Mouse (Mus musculus): ENCODE results near the gene Mpg.

The Mpg gene

DNA sequence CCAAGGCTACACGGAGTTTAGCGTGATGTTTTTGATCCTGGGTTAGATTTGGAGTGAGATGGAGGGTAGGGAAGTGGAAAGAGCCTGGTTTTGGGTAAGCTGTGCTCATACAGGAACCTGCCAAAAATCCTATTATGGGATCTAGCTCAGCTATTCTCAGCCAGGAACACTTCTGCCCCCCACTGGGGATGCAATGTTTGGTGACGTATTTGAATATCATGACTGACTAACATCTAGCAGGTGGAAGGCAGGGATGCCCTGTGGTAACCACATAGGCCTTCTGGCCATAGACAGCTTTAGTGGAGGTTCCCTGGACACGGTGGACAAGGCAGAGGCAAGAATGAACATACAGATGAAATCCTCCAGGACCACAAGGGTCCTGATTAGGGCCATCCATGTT is 3.9 kb downstream of the Mpg start:
- DNase-seq (ENCODE audit: extremely low spot score, low spot score): no peak

DNA sequence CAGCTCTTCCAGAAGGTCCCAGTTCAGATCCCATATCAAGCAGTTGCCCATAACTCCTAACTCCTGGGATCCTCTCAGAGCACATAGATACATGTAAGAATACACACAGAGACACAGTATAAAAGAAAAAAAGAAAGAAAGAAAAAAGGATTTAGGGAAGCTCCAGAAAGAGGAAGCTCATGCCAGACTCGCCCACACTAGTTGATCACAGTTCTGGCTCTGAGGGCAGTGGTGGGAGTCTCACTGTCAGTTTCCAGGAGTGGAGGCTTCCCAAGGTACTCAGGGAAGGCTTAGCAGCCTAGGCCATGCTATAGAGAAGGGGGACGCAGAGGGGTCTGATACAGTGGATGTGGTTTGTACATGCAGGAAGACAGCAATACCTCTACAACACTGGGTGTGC is 4.8 kb downstream of the Mpg start:
- no peak for DNase-seq (ENCODE audit: extremely low spot score, low spot score)

DNA sequence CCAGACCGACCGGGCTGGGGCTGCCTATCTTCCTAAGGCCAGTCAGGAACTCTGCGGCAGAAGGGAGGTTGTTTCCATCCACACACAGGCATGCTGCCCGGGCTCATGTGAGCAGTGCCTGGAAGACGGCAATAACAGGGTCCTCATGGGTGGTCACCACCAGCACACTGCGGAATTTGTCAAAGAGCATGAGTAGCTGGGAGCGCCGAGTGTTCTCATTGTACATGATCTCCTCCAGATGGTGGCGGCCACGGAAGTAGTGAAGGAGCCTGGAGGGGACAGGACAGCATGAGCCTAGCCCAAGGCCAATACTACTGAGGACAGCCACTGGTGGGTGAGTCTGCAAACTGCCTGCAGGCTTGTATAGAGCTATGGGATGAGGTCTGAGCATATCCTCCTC is 6.5 kb downstream of the Mpg start:
- DNase-seq (ENCODE audit: extremely low spot score, low spot score): no peak

DNA sequence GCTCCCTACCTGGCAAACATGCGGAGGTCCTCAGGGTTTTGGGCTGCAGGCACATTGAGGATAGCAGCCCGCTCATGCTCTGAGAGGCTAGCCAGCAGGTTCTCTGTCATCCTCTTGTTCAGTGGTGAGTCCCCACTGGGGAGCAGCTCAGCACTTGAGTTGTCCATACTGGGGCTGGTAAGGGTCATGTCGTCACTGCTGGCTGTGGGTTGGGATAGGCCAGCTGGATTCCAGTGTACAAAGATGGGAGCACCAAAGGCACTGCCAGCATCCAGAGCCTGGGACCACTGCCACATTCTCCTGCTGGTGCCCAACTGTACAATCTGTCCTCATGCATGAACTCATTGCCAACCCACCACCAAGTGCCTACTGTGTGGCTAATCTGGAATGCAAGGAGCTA is 7.6 kb downstream of the Mpg start:
- DNase-seq (ENCODE audit: extremely low spot score, low spot score): no peak

DNA sequence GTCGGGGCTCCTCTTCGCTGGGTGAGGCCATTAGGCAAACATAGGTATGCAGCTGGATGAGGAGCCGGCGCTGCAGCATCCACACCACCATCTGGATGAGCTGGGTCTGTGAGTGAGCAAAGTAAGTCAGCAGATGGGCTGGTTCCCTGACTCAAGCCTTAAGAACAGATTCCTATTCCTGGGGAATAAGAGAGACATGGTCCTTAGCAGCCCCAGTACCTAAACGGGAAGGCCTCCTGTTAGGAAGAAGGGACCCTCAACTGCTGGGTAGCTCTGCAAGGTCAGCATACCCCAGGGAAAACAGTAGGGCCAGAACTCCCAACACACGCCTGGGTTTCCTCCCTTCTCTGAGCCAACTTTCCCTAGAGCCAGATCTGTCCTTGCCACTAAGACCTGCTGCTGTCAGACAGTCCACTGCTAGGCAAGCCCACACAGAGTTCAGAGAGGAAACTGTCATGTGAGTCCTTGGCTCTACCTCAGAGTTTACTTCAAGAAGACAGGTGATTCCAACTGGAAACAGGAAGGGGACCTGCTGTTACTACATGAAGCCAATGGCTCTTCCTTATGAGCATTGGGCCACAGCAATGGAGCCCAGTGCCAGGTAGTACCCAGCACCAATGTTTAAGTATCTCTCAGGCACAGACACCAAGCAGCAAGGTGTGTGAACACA is 8.6 kb downstream of the Mpg start:
- DNase-seq (ENCODE audit: extremely low spot score, low spot score): no peak

DNA sequence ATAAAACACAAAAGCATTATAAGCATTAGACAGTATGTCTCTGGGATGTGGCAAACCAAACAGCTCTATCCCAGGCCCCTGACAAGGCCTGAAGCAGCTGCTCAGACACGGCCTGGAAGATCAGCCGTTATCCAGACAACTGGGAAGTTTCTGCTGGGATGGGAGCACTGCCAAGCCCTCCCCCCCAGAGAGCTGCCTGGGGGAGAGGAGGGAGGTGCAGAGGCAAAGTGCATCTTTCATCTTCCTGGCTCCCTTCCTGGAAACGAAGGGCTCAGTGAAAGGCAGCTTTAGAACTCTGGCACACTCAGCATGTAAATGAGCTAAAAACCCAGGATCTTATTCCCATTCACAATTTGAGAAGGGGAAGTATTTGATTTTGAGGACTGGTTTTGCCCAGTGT is 9.3 kb downstream of the Mpg start:
- no peak for DNase-seq (ENCODE audit: extremely low spot score, low spot score)

DNA sequence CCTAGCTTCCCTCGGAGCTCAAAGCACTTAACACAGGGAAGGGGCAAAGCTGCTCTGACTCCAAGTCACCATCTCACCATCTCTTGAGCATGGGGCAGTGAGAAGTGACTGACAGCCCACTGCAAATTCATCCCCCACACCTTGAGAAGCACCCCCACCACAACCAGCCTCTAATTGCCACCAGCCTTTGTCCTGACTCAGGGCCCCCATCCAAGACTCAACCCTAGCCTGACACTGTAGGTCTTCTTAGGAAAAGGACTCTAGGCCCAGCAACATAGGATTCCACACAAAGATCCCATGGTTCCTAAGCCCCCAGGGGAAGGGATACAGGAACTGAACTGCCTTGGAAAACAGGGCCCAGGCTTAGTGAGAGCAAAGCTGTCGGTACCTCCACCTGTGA is 9.8 kb downstream of the Mpg start:
- no peak for DNase-seq (ENCODE audit: extremely low spot score, low spot score)

DNA sequence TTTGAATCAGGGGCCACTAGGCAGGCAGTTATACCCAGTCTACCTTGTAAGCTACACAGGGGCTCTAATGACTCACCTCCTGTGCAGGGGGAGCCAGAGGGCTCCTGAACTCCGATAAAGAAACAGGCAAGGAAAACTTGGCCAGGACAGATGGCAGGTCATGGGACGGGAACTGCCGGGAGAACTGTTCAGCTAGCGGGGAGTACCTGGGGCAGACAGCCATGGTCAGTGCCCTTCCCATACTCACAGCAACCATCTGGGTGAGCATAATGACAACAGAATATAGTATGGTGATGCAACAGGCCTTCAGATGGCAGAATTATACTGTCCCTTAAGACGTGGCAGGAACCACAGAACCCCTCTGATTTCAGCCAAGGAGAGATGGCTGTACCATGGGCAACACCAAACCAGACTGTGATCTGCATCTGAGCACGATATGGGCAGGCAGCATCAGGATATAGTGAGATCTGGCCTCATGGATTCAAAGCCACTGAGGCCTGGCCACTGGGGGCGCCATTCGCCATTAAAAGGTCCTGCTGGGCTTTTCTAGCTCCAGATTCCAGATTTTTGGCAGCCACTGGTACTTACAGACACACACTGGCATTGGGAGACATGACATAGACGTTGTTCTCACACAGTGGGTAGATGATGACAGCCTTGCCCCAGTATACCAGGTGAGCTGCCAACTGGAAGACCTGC is 10.6 kb downstream of the Mpg start:
- DNase-seq (ENCODE audit: extremely low spot score, low spot score): peak; percentile 52

DNA sequence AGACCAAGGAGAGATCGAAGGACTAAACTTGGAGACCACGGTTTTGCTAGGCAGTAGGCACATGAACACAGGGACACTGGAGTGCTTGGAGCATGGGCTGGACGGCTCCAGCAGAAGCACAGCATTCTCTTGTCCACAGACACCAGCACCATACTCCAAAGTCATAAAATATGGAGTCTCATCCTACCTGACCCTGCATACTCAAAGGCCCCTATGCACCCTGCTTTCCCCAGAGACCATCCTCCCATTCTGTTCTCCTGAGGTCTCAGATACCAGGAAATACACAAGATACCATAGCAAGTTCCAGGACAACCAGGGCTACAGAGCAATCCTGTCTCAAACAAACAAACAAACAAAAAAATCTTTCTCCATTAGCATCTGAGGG is 11.1 kb downstream of the Mpg start:
- no peak for DNase-seq (ENCODE audit: extremely low spot score, low spot score)

DNA sequence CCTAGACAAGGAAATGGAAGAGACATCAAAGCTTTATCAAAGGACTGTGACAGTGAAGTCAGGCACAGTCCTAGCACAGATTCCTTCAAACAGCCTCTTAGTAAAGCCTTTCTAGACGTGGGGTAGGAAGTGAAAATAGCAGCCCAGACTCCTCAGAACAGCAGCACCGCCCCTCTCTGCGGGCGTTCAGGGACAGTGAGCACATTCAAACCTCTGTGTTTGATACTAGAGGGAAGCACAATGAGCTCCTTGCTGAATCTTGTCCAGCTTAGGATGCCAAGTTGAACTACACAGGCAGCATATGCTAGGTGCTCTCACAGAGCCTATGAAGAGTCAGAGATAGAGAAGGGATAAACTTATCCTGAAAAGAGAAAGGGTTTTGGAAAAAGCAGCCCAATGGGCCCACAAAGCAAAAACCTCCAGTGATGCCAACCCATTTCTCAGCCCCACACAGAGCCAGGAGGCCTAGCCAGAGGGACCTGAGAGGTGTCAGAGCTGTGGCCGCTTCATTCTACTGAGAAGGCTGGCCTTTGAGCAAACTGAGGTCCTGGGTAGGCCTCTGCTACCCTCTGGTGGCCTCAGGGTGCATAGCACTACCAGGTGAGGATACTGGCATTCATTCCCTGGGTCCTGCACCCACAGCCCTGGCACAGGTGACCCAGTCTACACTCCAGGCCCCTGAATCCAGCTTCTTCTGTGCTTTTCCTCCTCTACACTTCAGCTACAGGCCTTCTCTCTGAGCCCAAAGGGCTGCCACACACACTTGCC is 12.0 kb downstream of the Mpg start:
- peak; percentile 71 for DNase-seq (ENCODE audit: extremely low spot score, low spot score)

DNA sequence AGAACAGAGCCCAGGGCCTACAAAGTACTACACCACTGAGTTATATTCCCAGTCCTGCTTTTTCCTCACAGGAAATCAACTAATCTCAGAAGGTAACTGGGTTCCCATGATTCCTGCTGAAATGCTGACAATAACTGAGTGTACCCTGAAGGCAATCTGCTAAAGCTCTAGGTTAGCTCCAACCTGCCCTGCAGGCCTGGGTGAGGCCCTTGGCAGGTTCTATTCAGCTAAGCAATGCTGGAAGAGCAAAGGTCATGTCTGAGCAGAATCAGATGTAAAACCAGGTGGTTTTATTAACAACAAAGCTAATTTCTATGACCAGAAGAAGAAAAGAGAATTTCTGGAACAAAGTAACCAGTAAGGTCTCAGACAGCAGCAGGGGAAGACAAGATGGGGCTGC is 15.1 kb downstream of the Mpg start:
- DNase-seq (ENCODE audit: extremely low spot score, low spot score): no peak

DNA sequence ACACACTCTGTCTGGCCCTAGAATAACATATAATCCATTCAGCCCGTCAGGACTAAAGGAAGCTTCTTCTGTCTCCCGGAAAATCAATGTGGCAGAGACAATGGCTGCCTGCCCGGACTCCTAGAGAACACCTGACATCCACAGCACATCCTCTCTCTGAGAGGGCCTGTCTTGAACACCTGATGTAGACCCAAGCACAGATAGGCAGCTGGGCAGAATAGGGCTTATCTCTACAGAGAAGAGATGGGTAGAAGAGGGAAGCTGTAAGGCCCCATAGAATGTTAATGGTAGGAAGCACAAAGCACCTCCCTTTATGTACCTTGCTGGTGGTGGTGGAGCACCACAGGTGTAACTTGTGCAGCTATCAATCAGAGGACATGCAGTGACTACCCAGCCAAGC is 15.9 kb downstream of the Mpg start:
- DNase-seq (ENCODE audit: extremely low spot score, low spot score): no peak

DNA sequence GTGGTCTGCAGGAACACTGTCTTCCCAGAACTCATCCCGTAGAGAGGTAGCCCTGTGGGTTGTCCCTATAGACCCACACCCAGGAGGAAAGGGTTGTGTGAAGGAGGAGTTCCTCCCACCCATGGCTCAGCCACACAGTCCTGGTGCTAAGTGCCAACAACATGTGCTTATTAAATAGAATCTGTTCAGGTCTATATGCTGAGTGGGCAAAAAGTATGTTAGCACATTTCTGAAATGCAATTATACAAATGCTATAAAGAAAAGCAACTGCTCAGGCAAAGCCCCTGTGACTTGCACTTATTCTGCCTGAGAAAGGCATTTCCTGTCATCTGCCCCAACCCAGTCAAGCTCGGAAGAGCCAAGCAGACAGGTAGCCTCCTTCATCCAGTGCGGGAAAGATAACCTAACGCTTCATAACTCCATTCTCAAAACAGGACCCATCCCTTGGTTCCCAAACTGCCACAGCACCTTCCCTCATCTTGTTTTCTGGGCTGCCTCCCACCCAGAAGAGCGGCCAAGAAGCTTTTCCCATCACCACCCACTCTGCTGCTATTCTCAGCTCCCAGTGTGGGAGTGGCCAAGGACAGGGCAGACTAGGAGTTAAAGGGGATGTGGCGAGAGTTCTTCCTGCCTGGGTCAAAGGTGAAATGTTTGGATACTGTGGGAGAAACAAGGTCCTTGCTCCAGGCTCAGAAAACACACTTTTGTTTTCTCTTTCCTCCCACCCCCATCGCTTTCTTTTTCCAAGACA is 17.1 kb downstream of the Mpg start:
- DNase-seq (ENCODE audit: extremely low spot score, low spot score): no peak

DNA sequence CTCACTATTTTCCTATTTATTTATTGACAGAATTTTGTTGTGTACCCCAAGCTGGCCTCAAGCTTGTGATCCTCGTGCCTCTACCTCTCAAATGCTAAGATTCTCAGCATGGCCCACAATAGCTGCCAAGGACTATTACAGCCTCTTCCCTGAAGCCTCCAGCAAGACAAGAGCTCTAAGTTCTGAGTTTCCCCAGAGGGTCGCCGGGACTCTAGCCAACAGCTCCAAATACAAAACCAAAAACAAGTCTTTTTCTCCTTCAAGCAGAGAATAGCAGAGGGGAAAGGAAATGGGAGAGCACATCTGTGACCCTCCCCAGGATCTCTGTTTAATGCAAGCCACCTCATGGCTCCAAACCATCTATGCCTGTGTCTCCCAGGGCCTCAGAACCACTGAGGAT is 17.8 kb downstream of the Mpg start:
- DNase-seq (ENCODE audit: extremely low spot score, low spot score): no peak

DNA sequence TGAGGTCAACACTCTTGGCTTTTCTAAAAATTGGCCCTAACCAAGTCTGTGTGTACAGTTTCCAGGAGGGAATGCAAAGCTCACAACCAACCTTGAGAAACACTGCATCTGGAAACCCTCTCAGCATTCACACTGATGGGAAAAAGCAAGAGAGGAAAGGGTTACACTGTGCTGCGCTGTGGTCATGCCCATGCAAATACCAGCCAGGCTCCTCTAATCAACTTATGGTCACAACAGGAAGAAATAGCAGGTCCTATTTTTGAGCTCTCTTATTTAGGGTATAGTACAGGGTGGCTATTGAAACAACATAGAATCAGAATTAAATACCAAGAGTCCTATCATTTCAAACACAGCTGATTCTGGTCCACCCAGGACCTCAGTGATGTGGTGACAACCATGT is 18.3 kb downstream of the Mpg start:
- DNase-seq (ENCODE audit: extremely low spot score, low spot score): no peak

DNA sequence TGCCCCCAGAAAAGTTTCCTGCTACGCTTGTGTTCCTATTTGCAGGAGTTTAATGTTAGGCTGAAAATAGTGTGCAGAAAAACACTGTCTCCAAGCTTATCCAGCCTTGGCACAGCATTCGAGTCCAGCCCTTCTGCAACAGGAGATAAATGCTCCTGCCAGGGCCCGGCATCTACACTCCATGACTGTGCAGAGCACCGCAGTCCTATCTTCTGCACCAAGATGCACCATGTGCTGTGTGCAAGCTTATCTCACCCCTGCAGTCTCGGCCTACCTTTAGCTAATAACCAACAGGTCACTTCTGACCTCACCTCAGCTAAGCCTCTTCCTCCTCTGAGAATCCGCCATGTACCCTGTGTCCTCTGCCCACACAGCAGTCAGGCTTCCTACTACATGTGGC is 19.3 kb downstream of the Mpg start:
- no peak for DNase-seq (ENCODE audit: extremely low spot score, low spot score)

DNA sequence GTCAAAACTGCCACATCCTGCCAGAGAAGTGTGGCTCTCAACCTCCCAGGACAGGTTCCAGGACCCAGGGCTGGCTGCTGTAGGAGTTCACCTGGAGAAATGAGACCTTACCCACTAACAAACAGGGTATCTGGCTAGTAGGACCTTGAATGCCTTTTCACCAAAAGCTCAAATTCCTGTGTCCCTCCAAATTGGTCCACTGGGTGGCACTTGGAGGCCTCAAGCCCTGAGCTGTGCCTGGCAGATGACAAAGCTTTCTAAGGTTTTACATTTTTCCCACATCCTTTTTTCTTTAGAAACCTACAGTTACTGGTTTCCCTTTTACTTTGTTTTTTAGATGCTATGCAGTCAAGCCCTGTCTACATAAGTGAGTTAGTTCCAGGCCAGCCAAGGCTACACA is 20.8 kb downstream of the Mpg start:
- no peak for DNase-seq (ENCODE audit: extremely low spot score, low spot score)

DNA sequence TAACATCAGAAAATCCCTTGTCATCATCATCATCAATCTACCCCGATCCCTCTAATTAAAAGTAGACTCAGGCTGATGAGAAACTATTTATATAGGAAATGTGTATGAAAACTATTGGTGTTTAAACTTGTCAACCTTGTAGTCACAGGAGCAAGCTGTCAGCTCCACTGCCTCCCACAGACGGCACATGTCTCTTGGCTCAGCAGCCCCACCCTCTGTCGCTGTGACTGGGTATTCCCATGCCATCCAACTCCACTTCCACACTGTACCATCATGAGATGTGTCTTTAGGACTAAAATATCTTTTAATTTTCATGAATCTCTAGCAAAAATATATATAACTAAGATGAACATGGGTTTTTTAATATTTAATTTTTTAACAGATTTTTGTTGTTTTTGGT is 22.0 kb downstream of the Mpg start:
- DNase-seq (ENCODE audit: extremely low spot score, low spot score): no peak

DNA sequence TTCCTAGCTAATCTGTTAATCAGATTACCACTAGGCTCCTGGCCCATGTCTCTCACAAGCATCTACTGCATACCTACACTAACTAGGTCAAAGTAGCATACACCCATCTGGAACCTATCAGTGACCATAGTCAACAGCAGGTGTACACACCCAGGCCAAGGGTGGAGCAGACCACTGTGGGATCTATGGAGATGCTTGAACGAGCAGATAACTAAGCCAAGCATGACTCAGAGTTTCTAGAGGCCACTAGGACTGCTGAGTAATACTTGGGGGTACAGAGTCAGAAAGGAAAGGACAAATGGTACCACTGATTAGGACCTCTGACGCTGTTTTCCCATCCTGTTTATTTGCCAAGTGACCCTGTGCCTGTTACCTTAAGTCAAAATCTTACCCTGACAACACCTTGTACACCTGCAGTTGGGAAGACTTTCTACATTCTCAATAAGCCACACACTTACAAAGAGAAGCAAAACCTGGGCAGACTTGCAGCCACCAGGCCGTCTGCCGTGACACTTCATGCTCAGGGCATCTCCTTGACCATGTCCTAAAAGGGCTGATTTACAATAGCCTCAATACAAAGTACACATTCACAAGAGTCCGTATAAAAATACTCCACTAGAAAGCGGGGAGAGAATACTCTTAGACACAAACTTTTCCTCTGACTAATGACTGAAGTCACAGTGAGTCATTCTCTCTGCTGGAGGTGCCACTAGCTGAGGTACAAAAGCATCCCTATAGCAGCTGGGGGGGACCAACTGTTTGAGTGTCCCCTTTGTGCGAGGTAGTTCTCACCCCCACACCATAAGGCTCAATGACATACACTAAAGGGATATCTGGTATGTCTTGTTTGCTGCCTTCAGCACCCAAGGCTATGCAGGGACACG is 24.8 kb downstream of the Mpg start:
- no peak for DNase-seq (ENCODE audit: extremely low spot score, low spot score)

DNA sequence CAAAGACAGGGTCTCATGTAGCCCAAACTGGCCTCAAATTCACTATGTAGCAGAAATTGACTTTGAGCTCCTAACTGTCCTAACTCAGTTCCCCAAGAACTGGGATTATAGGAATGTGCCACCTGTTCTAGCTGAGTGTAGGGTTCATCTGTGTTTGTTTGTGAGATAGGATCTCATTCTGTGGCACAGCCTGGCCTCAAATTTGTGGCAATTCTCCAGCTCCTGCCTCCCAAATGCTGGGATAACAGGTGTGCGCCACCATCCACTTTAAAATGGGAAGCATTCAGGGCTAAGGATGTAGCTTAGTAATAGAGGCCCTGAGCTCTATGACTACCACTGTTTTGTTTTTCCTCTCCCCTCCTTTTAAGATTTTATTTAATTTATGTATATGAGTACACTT is 26.8 kb downstream of the Mpg start:
- DNase-seq (ENCODE audit: extremely low spot score, low spot score): no peak

DNA sequence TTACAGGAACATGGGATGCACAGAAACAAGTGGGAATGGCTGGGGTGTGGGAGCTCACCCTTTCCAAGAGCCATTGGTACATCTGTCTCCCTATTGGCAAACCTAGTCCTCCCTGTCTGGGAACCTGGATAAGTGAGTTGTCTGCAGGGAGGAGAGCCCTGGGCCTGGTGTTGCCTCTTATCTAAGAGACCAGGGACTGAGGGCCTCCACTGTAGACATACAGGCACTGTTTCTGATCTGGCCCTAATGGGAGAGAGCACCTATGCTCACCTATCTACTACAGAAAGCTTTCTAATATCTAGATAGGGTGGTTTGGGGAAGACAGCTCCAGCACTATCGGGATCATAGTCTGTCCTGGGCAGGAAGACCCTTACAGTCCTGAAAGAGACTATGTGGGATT is 29.8 kb downstream of the Mpg start:
- DNase-seq (ENCODE audit: extremely low spot score, low spot score): no peak
